Mouse (Mus musculus): Measurements from ENCODE around the gene Arhgap8. TPM values are rescaled to one million over a fixed set of nuclear protein-coding genes. Genes with fewer than 3 reads are reported as not detected.

Arhgap8 gene
- polyA plus RNA-seq (2014; fragmentation: Illumina TruSeq; extraction: RNeasy Lipid Tissue Mini Kit (QIAGEN cat#74804); ENCODE audit: low read depth, low replicate concordance), result not detected

GRCm38 (mm10) chr15:84719791-84720190 is at the start of gene Arhgap8:
Arhgap8 (plus strand) TSS chr15:84720052.

Other genes with a start within 250 kb of the Arhgap8 start
- gene Rtl6, start 162.2 kb upstream of the Arhgap8 start, polyA plus RNA-seq (2014; fragmentation: Illumina TruSeq; extraction: RNeasy Lipid Tissue Mini Kit (QIAGEN cat#74804); ENCODE audit: low read depth, low replicate concordance), result not detected
- gene Prr5, start 50.4 kb upstream of the Arhgap8 start, polyA plus RNA-seq (2014; fragmentation: Illumina TruSeq; extraction: RNeasy Lipid Tissue Mini Kit (QIAGEN cat#74804); ENCODE audit: low read depth, low replicate concordance), result 0.45 TPM
- gene Phf21b, start 136.0 kb downstream of the Arhgap8 start, polyA plus RNA-seq (2014; fragmentation: Illumina TruSeq; extraction: RNeasy Lipid Tissue Mini Kit (QIAGEN cat#74804); ENCODE audit: low read depth, low replicate concordance), result not detected
- 0.08 TPM for gene Gm29666, start 200.0 kb downstream of the Arhgap8 start, polyA plus RNA-seq (2014; fragmentation: Illumina TruSeq; extraction: RNeasy Lipid Tissue Mini Kit (QIAGEN cat#74804); ENCODE audit: low read depth, low replicate concordance)
- 7.9 TPM for gene Nup50, start 203.4 kb downstream of the Arhgap8 start, polyA plus RNA-seq (2014; fragmentation: Illumina TruSeq; extraction: RNeasy Lipid Tissue Mini Kit (QIAGEN cat#74804); ENCODE audit: low read depth, low replicate concordance)